Mouse (Mus musculus): ENCODE measurements at regions not wholly inside any gene's neighbourhood (a gene's known extent, or its start where the extent isn't known, plus 50 kb on each side); places are given as distances from the start of the nearest gene placed in this dataset.

DNA sequence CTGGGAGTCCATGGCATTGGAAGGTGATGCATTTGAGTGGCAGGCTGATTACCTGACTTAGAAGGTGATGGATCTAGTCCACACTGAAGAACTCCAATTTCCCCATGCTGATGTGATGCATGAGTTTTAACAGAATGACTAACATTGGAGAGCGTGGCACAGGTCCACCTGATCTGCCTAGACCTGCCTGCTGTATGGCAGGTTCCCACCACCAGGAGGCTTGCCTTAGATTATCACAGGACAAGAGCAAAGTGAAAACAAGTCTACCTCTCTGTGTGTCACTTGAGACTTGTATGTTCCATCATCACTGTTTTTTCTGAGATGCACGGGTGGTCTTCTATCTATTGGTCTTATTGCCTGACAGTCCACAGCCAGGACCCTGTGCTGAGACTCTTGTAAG, 478.3 kb downstream of the Bnc2 start:
- TF ChIP-seq EP300 (optimal IDR thresholded peaks at IDR 0.05), result no peak
- peak; percentile 61 for TF ChIP-seq CTCF (IDR thresholded peaks at IDR 0.05; ENCODE audit: low read depth)
- no peak for DNase-seq (ENCODE audit: low spot score)
- 79% methylated on average over 2 of the region's 2 CpGs for WGBS
- no peak overlapping the region for H3K4me2 ChIP-seq (replicated peaks; ENCODE audit: low read depth)
- H3K4me3 ChIP-seq (ENCODE audit: low read depth, low read length), result no peak overlapping the region
- H3K9me3 ChIP-seq (ENCODE audit: control insufficient read depth, low read length), result no peaks in the 10 kb centered on the region
- H3K27ac ChIP-seq (replicated peaks), result no peak overlapping the region
- no peaks in the 10 kb centered on the region for H3K4me1 ChIP-seq (replicated peaks; ENCODE audit: control insufficient read depth, insufficient read depth)
- H3K27me3 ChIP-seq (ENCODE audit: control insufficient read depth, insufficient read depth, low read length), result no peaks in the 10 kb centered on the region
- H3K36me3 ChIP-seq (ENCODE audit: control insufficient read depth, insufficient read depth, low read length), result no peaks in the 10 kb centered on the region
- H3K9ac ChIP-seq (ENCODE audit: low read length), result no peak overlapping the region
- no peak for ATAC-seq (ENCODE audit: low FRiP score, low TSS enrichment)

DNA sequence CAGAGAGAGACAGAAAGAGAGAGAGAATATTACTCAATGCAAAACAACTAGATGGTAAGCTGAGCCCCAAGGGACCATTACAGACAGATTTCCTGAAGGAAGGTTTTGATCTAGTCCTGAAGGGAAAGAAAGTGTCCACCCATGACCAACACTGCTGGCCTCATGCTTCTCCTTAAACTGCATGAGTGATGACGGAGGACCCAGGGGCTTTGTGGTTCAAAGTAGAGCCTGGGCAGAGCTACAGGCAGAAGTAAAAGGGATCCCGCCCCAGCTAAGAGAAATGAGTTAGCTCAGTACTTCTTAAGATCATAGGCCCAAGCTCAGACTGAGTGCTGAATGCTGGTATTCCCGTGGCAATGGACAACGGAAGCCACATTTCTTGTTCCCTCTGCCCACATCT, 476.9 kb downstream of the Bnc2 start:
- no peaks in the 10 kb centered on the region for H3K27me3 ChIP-seq (ENCODE audit: control insufficient read depth, insufficient read depth, low read length)
- no peak overlapping the region for H3K4me2 ChIP-seq (replicated peaks; ENCODE audit: low read depth)
- DNase-seq (ENCODE audit: low spot score), result no peak
- no peak overlapping the region for H3K4me3 ChIP-seq (ENCODE audit: low read depth, low read length)
- no peaks in the 10 kb centered on the region for H3K36me3 ChIP-seq (ENCODE audit: control insufficient read depth, insufficient read depth, low read length)
- H3K27ac ChIP-seq (replicated peaks), result no peak overlapping the region
- no peak overlapping the region for H3K9ac ChIP-seq (ENCODE audit: low read length)
- no peak for ATAC-seq (ENCODE audit: low FRiP score, low TSS enrichment)
- TF ChIP-seq EP300 (optimal IDR thresholded peaks at IDR 0.05) (no peak), CTCF (IDR thresholded peaks at IDR 0.05; ENCODE audit: low read depth) (no peak)
- no peaks in the 10 kb centered on the region for H3K9me3 ChIP-seq (ENCODE audit: control insufficient read depth, low read length)
- no peaks in the 10 kb centered on the region for H3K4me1 ChIP-seq (replicated peaks; ENCODE audit: control insufficient read depth, insufficient read depth)
- 92% methylated on average over 4 of the region's 4 CpGs for WGBS

DNA sequence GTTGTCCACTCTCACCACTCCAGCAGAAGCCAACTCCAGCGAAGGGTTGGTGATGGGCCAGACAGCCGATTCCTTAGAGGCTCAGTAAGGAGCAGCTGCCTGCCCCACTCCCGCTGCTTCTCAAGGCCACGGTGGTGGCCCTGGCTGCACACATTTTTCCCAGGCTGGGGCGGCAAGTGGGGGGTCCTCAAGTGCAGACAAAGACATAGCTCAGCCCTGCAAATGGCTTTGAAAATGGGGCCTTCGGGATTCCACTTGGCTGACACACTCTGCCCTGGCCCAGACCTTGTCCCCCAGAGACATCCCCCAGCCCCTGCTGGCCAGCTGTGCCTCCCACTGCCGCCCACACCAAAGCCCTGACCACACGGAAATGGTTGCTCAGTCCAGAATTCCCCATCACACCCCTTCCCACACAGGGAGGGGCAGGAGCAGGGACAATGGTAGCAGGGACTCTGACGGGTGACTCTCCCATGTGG, 475.9 kb downstream of the Bnc2 start:
- Histone ChIP-seq H3K4me3 (ENCODE audit: low read depth, low read length) (no peak overlapping the region), H3K9ac (ENCODE audit: low read length) (no peak overlapping the region), H3K9me3 (ENCODE audit: control insufficient read depth, low read length) (no peaks in the 10 kb centered on the region), H3K4me2 (replicated peaks; ENCODE audit: low read depth) (no peak overlapping the region), H3K36me3 (ENCODE audit: control insufficient read depth, insufficient read depth, low read length) (no peaks in the 10 kb centered on the region), H3K27me3 (ENCODE audit: control insufficient read depth, insufficient read depth, low read length) (no peaks in the 10 kb centered on the region), H3K27ac (replicated peaks) (no peak overlapping the region), H3K4me1 (replicated peaks; ENCODE audit: control insufficient read depth, insufficient read depth) (no peaks in the 10 kb centered on the region)
- DNase-seq (ENCODE audit: low spot score), result no peak
- 55% methylated on average over 9 of the region's 9 CpGs for WGBS
- no peak for ATAC-seq (ENCODE audit: low FRiP score, low TSS enrichment)
- TF ChIP-seq CTCF (IDR thresholded peaks at IDR 0.05; ENCODE audit: low read depth) (no peak), EP300 (optimal IDR thresholded peaks at IDR 0.05) (no peak)

DNA sequence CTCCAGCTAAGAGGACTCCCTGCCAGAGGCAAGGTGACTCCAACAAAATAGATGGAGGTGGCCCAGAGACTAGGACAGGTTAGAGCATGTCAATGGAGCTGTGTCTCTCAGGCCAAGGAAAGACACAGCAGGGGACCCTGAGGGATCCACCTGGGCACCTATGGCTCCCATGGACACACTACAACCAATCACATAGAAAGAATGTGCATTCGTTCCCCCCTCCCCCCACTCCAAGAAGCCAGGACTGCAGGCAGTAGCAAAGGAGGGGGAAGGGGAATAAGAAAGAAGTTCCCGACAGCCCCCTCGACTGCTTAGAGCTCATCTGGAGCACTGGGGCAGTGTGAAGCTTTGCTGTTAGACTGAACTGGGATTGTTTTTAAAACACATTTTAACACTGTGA, 474.1 kb downstream of the Bnc2 start:
- no peaks in the 10 kb centered on the region for H3K27me3 ChIP-seq (ENCODE audit: control insufficient read depth, insufficient read depth, low read length)
- DNase-seq (ENCODE audit: low spot score) (no peak), ATAC-seq (ENCODE audit: low FRiP score, low TSS enrichment) (no peak)
- H3K4me3 ChIP-seq (ENCODE audit: low read depth, low read length), result no peak overlapping the region
- TF ChIP-seq EP300 (optimal IDR thresholded peaks at IDR 0.05) (no peak), CTCF (IDR thresholded peaks at IDR 0.05; ENCODE audit: low read depth) (no peak)
- H3K9me3 ChIP-seq (ENCODE audit: control insufficient read depth, low read length), result no peaks in the 10 kb centered on the region
- no peaks in the 10 kb centered on the region for H3K4me1 ChIP-seq (replicated peaks; ENCODE audit: control insufficient read depth, insufficient read depth)
- H3K4me2 ChIP-seq (replicated peaks; ENCODE audit: low read depth), result no peak overlapping the region
- no peak overlapping the region for H3K27ac ChIP-seq (replicated peaks)
- WGBS, result 70% methylated on average over 3 of the region's 3 CpGs
- no peaks in the 10 kb centered on the region for H3K36me3 ChIP-seq (ENCODE audit: control insufficient read depth, insufficient read depth, low read length)
- no peak overlapping the region for H3K9ac ChIP-seq (ENCODE audit: low read length)

DNA sequence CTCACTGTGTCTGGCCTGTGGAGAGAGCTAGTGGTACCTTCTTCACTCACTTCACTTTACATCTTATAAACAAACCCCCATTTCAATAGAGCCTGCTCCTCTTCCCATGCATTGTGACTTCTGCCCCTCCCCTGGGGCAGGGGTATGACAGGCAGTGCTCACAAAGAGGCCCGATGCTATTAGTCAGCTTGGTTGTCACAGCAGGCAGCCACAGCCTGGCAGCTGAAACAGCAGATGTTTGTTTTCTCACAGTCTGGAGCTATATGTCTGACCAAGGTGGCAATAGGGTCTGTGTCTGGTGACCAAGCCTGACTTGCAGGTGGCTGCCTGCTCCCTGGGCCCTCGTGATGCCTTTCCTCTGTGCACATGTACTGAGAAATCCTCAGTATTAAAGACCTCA, 472.8 kb downstream of the Bnc2 start:
- no peaks in the 10 kb centered on the region for H3K36me3 ChIP-seq (ENCODE audit: control insufficient read depth, insufficient read depth, low read length)
- H3K4me2 ChIP-seq (replicated peaks; ENCODE audit: low read depth), result no peak overlapping the region
- no peaks in the 10 kb centered on the region for H3K4me1 ChIP-seq (replicated peaks; ENCODE audit: control insufficient read depth, insufficient read depth)
- H3K4me3 ChIP-seq (ENCODE audit: low read depth, low read length), result no peak overlapping the region
- no peak overlapping the region for H3K9ac ChIP-seq (ENCODE audit: low read length)
- no peaks in the 10 kb centered on the region for H3K27me3 ChIP-seq (ENCODE audit: control insufficient read depth, insufficient read depth, low read length)
- TF ChIP-seq CTCF (IDR thresholded peaks at IDR 0.05; ENCODE audit: low read depth) (no peak), EP300 (optimal IDR thresholded peaks at IDR 0.05) (no peak)
- WGBS, result 34% methylated on average over 2 of the region's 2 CpGs
- no peak overlapping the region for H3K27ac ChIP-seq (replicated peaks)
- DNase-seq (ENCODE audit: low spot score), result no peak
- no peak for ATAC-seq (ENCODE audit: low FRiP score, low TSS enrichment)
- H3K9me3 ChIP-seq (ENCODE audit: control insufficient read depth, low read length), result no peaks in the 10 kb centered on the region

DNA sequence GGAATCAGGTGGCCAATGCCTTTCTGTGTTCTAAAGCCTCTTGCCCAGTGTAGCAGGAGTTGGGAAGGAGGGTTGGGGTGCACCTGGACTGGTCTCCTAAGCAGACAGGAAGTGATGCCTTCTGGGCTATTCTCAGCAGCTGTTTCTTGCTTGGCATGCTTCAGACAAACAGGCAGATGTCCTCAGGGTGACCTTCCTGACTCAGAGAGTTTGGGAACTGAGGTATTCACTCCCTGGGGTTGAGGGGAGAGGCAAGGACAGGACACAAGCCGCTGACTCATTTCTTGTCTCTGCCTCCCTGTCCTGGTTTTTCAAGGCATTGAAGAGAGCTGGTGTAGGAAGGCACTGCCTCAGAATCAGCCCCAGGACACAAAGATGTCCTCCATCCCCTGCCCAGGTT, 471.4 kb downstream of the Bnc2 start:
- Histone ChIP-seq H3K4me2 (replicated peaks; ENCODE audit: low read depth) (no peak overlapping the region), H3K4me3 (ENCODE audit: low read depth, low read length) (no peak overlapping the region), H3K9me3 (ENCODE audit: control insufficient read depth, low read length) (no peaks in the 10 kb centered on the region), H3K4me1 (replicated peaks; ENCODE audit: control insufficient read depth, insufficient read depth) (no peaks in the 10 kb centered on the region), H3K36me3 (ENCODE audit: control insufficient read depth, insufficient read depth, low read length) (no peaks in the 10 kb centered on the region), H3K27me3 (ENCODE audit: control insufficient read depth, insufficient read depth, low read length) (no peaks in the 10 kb centered on the region), H3K9ac (ENCODE audit: low read length) (no peak overlapping the region), H3K27ac (replicated peaks) (no peak overlapping the region)
- TF ChIP-seq EP300 (optimal IDR thresholded peaks at IDR 0.05) (no peak), CTCF (IDR thresholded peaks at IDR 0.05; ENCODE audit: low read depth) (no peak)
- WGBS, result 48% methylated on average over 1 of the region's 1 CpGs
- ATAC-seq (ENCODE audit: low FRiP score, low TSS enrichment) (peak; percentile 18; the same call in 1 of the 2 replicates), DNase-seq (ENCODE audit: low spot score) (no peak)

Measured in stomach, postnatal 0 days (tissue).